Mouse (Mus musculus): ENCODE results near the gene Tmem236. TPM values are rescaled to one million over a fixed set of nuclear protein-coding genes. Genes with fewer than 3 reads are reported as not detected.

Tmem236 gene
- 0.09 TPM in 1 of 2 replicates, not detected in the other for polyA plus RNA-seq (2015; fragmentation: Nextera tagmentation; extraction: Ambion mirVana)

DNA sequence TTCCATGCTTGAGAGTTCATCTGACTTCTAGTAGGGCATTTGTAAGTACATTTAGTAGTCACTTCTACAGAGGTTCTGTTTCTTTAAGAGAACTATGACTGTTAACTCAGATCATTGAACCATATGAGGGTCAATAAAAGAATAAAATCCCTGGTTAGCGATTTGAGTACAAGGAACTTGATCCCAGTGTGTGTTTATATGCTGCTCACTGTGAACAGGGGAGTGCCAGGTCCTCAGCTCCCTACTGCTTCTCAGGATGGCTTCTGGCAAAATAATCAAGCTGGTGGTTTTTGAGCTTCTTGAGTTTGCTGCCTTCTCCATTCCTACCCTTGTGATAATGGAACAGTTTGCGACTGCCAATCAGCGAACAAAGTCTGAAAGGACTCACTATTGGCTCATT is at the start of gene Tmem236:
Tmem236 (plus strand) TSS at position 190 of the 400 bp plus-strand sequence.
- 83% methylated on average over 3 of the region's 3 CpGs for WGBS
- Histone ChIP-seq H3K36me3 (no peaks in the 10 kb centered on the region), H3K4me2 (replicated peaks) (no peak within 1 kb of the TSS)

DNA sequence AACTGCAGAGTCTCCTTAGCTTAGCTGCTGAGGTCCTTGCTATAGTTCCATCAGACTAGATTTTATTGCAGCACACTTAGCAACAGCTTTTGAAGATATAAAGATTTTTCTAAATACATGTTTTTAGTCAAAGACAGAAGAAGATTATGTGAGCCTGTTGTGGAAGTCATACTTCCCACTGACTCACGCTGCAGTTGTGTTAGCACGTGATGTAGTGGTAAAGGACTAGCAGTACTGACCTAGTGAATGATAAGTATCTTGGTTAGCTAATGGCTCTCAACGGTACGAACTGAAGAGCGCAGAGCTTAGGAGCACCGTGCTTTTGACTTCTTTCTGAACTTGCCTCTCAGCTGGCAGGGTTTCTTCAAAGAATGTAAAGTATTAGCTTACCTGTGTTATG is 47.9 kb upstream of the Tmem236 start:
- H3K4me3 ChIP-seq (replicated peaks): no peak overlapping the region
- ATAC-seq: no peak
- no peaks in the 10 kb centered on the region for H3K4me1 ChIP-seq (replicated peaks)
- no peaks in the 10 kb centered on the region for H3K27me3 ChIP-seq
- peaks cover 25% of the 10 kb centered on the region for H3K36me3 ChIP-seq
- H3K4me2 ChIP-seq (replicated peaks): no peak overlapping the region
- no peak overlapping the region for H3K27ac ChIP-seq
- 93% methylated on average over 6 of the region's 6 CpGs for WGBS
- H3K9ac ChIP-seq (replicated peaks): no peak overlapping the region
- no peaks in the 10 kb centered on the region for H3K9me3 ChIP-seq

More for the DNA sequence above, at the start of gene Tmem236:
- Histone ChIP-seq H3K27me3 (no peaks in the 10 kb centered on the region), H3K9ac (replicated peaks) (no peak within 1 kb of the TSS), H3K4me1 (replicated peaks) (no peaks in the 10 kb centered on the region), H3K9me3 (no peaks in the 10 kb centered on the region), H3K4me3 (replicated peaks) (no peak within 1 kb of the TSS), H3K27ac (no peak within 1 kb of the TSS)
- no peak for ATAC-seq

DNA sequence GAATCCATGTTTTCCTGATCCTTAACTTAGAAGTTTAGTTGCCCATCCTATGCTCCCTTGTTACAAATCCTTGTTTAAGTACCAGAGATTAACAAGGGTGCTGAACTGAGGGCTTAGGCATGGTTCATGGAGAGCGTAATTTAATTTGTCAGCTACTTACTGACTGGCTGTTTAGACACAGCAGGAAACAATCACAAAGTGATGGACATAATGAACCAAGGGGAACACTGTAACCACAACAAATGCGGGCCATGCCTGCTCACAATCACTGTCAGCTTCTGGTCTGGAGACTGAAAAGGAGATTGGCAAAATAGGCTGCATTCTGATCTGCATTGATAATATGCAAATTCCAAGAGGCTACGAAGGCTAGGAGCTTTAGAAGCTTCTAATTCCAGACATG is 46.7 kb upstream of the Tmem236 start:
- Histone ChIP-seq H3K27me3 (no peaks in the 10 kb centered on the region), H3K9me3 (no peaks in the 10 kb centered on the region), H3K27ac (no peak overlapping the region), H3K36me3 (peaks cover 28% of the 10 kb centered on the region), H3K4me1 (replicated peaks) (no peaks in the 10 kb centered on the region), H3K4me3 (replicated peaks) (no peak overlapping the region), H3K4me2 (replicated peaks) (no peak overlapping the region), H3K9ac (replicated peaks) (no peak overlapping the region)
- peak; percentile 81 for ATAC-seq
- 23% methylated on average over 3 of the region's 3 CpGs for WGBS

DNA sequence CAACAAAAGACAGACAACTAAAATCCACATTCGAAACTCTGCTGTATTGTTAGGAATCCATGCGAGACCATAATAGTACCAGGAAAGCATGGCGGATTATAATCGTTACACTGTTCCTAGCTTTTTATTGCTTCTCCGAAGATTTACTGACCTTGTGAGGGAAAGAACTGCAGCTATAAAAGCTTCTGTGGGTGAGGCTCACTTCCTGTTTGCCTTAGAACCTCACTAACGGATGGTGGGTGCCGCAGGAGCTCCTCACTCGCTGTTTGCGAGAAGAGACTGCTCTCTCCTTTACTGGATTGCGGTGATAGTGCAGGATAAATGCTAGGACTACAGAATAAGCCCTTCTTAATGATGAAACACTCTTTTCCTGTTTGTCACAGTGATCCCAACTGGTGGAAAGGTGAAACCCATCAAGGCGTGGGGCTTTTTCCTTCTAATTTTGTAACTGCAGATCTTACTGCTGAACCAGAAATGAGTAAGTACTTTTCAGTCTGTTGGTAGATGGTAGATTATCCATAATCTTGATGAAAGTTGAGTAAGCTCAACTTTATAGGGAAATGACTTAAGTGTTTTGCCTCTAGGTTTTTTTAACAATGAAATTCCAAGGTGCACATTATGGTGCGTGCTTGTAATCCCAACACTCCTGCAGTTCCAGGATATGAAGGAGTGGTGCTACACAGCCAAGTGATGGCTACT is 43.5 kb upstream of the Tmem236 start:
- peaks cover 22% of the 10 kb centered on the region for H3K36me3 ChIP-seq
- H3K9me3 ChIP-seq: no peaks in the 10 kb centered on the region
- H3K9ac ChIP-seq (replicated peaks): no peak overlapping the region
- WGBS: 94% methylated on average over 12 of the region's 12 CpGs
- H3K27ac ChIP-seq: no peak overlapping the region
- H3K4me3 ChIP-seq (replicated peaks): no peak overlapping the region
- ATAC-seq: no peak
- no peaks in the 10 kb centered on the region for H3K4me1 ChIP-seq (replicated peaks)
- no peaks in the 10 kb centered on the region for H3K27me3 ChIP-seq
- H3K4me2 ChIP-seq (replicated peaks): no peak overlapping the region

DNA sequence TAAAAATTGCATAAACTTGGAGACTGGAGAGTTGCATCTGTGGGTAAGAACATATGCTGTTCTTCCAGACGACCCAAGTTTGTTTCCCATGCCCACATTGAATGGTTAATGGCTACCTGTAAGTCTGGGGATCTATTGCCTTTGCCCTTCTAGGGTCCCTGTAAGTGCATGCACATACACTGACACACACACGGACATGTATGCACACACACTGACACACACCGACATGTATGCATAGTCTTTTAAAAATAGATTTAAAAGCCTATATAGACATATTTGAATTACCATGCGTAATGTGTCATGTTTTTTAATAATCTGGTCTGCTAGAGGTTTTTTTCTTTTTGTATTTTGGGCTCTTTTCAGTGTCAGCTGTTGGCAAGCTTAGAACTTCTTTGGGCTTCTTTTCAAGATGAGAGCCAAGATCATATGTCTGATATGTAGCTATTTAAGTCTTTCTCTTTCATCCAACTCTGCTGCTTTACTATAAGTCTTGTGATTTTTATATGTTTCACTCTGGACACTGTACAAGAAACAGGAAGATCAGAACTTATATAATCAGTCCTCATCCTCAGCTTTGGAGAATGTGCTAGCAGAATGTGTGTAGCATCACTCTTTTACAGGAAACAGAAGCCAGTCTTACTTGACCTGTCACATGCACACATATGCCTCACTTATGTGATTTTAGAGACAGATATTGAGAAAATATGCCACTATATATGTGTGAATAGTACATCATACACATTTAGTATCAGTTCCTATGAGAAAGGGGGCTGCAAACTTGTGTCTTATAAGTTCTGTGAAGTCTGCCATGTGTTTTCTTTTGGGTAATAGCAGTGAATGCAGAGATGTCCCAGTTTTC is 41.6 kb upstream of the Tmem236 start:
- H3K4me2 ChIP-seq (replicated peaks): no peak overlapping the region
- no peaks in the 10 kb centered on the region for H3K9me3 ChIP-seq
- ATAC-seq: no peak
- no peak overlapping the region for H3K9ac ChIP-seq (replicated peaks)
- no peaks in the 10 kb centered on the region for H3K27me3 ChIP-seq
- H3K27ac ChIP-seq: no peak overlapping the region
- WGBS: 95% methylated on average over 4 of the region's 4 CpGs
- no peaks in the 10 kb centered on the region for H3K4me1 ChIP-seq (replicated peaks)
- H3K36me3 ChIP-seq: peaks cover 28% of the 10 kb centered on the region
- H3K4me3 ChIP-seq (replicated peaks): no peak overlapping the region

DNA sequence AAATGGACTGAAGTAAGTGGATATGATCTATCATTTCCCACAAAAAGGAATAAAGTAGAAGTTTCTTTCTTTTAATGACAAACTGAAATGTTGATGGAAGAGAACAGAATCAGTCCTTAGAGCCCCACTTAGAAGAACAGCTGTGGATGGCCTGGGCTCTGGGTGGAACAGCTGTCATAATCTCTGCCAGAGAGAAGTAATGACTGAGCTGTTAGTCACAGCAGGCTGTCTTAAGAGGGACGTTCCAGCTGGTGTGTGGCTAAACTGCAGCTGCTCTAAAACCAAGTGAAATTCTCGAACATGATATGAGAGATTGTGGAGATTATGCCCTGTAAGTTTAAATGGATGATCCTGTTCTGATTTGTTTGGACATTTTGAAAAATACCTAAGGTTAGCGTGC is 37.4 kb upstream of the Tmem236 start:
- H3K4me3 ChIP-seq (replicated peaks): no peak overlapping the region
- H3K27ac ChIP-seq: no peak overlapping the region
- no peak overlapping the region for H3K4me2 ChIP-seq (replicated peaks)
- WGBS: 76% methylated on average over 3 of the region's 3 CpGs
- H3K27me3 ChIP-seq: no peaks in the 10 kb centered on the region
- ATAC-seq: no peak
- H3K36me3 ChIP-seq: peaks cover 32% of the 10 kb centered on the region
- no peaks in the 10 kb centered on the region for H3K4me1 ChIP-seq (replicated peaks)
- no peak overlapping the region for H3K9ac ChIP-seq (replicated peaks)
- H3K9me3 ChIP-seq: no peaks in the 10 kb centered on the region

DNA sequence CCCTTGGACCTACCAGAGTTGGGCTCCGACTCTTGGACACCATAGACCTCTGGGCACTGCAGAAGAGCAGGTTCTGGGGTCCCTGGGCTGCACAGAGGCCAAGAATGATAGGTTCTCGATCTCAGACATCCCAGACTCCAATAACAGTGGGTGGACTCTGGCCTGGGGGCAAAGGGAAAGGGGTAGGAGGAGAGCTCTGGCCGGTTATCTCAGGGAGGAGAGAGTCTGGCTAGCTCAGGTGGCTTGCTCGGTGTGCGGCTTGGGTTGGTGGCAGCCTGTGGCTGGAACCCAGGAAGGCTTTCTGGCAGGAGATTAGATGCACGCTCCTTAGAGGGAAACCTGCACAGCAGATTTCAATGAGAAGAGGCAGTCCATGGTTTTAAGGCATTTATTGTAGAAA is 34.7 kb upstream of the Tmem236 start:
- Histone ChIP-seq H3K27ac (no peak overlapping the region), H3K4me3 (replicated peaks) (no peak overlapping the region), H3K4me2 (replicated peaks) (no peak overlapping the region), H3K4me1 (replicated peaks) (no peaks in the 10 kb centered on the region), H3K9ac (replicated peaks) (no peak overlapping the region), H3K27me3 (no peaks in the 10 kb centered on the region), H3K9me3 (no peaks in the 10 kb centered on the region), H3K36me3 (peaks cover 51% of the 10 kb centered on the region)
- 81% methylated on average over 6 of the region's 6 CpGs for WGBS
- no peak for ATAC-seq

DNA sequence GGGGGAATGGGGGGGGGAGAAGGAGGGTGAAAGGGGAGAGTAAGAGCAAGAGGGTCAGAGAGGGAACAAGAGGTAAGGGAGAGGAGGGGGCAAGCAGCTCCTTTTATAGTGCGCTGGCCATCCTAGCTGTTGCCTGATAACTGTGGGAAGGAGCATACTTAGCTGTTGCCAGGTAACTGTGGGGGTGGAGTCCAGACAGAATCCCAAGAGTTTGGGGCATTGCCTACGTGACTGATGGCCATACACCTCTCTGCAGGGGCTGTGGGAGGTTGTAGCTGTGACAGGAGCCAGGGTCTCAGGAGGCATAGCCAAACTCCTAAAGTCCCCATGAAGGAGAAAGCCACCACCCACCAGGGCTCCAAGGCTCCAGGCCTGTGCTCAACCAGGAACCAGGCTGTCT is 34.3 kb upstream of the Tmem236 start:
- Histone ChIP-seq H3K4me1 (replicated peaks) (no peaks in the 10 kb centered on the region), H3K9me3 (no peaks in the 10 kb centered on the region), H3K27me3 (no peaks in the 10 kb centered on the region), H3K4me3 (replicated peaks) (no peak overlapping the region), H3K4me2 (replicated peaks) (no peak overlapping the region), H3K27ac (no peak overlapping the region), H3K9ac (replicated peaks) (no peak overlapping the region), H3K36me3 (peaks cover 55% of the 10 kb centered on the region)
- ATAC-seq: peak; percentile 48; the same call in 1 of the 2 replicates
- 31% methylated on average over 2 of the region's 2 CpGs for WGBS

DNA sequence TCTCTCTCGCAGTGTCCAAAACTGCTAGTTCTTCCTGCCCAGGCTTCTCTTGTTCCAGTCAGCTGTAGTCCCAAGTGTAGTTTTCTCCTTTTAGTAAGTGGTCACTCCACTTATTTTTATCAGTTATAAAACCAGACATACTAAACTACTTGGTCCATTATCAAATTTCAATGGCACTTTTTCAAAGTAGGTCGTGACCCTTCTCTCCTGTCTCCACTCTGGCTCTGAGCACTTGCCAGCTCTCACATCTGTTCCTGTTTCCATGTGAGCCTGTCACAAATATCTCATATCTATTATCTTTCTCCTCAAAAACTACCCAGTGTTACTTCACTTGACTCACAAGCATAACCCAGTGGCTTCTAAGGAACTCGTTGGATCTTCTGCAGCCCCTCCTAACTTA is 29.0 kb upstream of the Tmem236 start:
- WGBS: 88% methylated on average over 3 of the region's 3 CpGs
- Histone ChIP-seq H3K27ac (no peak overlapping the region), H3K9me3 (no peaks in the 10 kb centered on the region), H3K4me3 (replicated peaks) (no peak overlapping the region), H3K4me2 (replicated peaks) (no peak overlapping the region), H3K36me3 (peaks cover 39% of the 10 kb centered on the region), H3K27me3 (no peaks in the 10 kb centered on the region), H3K9ac (replicated peaks) (no peak overlapping the region), H3K4me1 (replicated peaks) (no peaks in the 10 kb centered on the region)
- ATAC-seq: no peak

DNA sequence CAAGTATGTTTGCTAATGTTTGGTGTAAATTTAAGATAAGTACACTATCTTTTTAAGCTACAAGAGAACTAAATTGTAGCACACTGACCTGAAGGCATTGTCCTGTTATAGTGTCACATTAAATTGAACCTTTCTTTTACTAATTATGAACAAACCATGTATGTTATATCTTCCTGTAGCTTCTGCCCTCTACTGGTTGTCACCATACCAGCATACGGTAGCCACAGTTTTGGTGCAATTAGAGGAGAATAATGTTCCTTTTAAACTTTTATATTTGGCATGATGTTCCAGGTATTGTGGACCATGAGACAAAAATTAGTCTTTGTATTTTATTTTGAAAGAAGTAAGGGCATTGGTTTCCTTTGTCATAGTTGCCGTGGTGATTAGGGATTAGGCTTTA is 27.4 kb upstream of the Tmem236 start:
- WGBS: 88% methylated on average over 2 of the region's 2 CpGs

DNA sequence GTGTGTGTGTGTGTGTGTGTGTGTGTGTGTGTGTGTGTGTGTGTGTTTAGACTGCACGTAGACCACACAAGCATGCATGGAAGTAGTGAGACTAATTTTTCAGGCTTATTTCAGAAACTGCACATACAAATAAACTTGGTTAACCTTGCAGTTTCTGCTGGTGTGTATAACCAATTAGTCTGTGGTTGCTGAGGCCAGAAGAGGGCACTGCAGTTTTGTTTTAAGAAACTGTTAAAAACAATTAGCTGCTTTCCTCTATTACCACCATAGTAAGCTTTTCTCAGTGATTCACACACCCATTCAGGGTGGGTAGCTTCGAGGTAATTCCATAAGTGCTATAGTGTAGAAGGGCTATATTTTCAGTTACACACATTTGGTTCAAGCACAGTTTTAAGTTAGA is 23.5 kb upstream of the Tmem236 start:
- 93% methylated on average over 2 of the region's 2 CpGs for WGBS
- ATAC-seq: no peak
- H3K4me1 ChIP-seq (replicated peaks): no peaks in the 10 kb centered on the region

More for the DNA sequence above, 27.4 kb upstream of the Tmem236 start:
- peaks cover 33% of the 10 kb centered on the region for H3K36me3 ChIP-seq
- no peak for ATAC-seq
- H3K9ac ChIP-seq (replicated peaks): no peak overlapping the region
- H3K4me1 ChIP-seq (replicated peaks): no peaks in the 10 kb centered on the region
- no peak overlapping the region for H3K4me3 ChIP-seq (replicated peaks)
- H3K27ac ChIP-seq: no peak overlapping the region
- no peaks in the 10 kb centered on the region for H3K27me3 ChIP-seq
- H3K9me3 ChIP-seq: no peaks in the 10 kb centered on the region
- no peak overlapping the region for H3K4me2 ChIP-seq (replicated peaks)

DNA sequence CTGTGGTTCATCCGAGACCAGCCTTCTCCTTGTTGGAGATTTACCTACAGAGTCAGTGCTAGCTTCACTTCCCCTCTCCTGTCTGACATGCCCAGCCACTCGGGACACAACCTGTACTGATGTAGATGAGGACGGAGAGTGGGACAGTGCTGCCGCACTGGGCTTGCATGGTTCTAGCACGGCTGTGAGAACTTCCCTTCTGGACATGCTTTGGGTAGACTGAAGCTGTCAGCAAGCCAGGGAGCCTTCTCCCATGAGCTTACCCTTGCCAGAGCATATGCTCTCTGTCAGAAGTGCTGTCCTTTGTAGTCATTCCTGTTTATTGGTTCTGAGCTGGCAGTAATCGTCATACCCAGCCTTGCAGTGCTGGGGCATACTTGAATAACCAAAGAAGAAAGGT is 22.5 kb upstream of the Tmem236 start:
- ATAC-seq: peak; percentile 50; the same call in 1 of the 2 replicates
- Histone ChIP-seq H3K27me3 (no peaks in the 10 kb centered on the region), H3K4me3 (replicated peaks) (no peak overlapping the region), H3K4me2 (replicated peaks) (no peak overlapping the region), H3K36me3 (peaks cover 10% of the 10 kb centered on the region), H3K27ac (no peak overlapping the region), H3K4me1 (replicated peaks) (no peaks in the 10 kb centered on the region), H3K9me3 (no peaks in the 10 kb centered on the region), H3K9ac (replicated peaks) (no peak overlapping the region)
- WGBS: 92% methylated on average over 6 of the region's 6 CpGs

More for the DNA sequence above, 23.5 kb upstream of the Tmem236 start:
- no peaks in the 10 kb centered on the region for H3K9me3 ChIP-seq
- H3K4me2 ChIP-seq (replicated peaks): no peak overlapping the region
- no peak overlapping the region for H3K9ac ChIP-seq (replicated peaks)
- H3K27me3 ChIP-seq: no peaks in the 10 kb centered on the region
- peaks cover 14% of the 10 kb centered on the region for H3K36me3 ChIP-seq
- H3K4me3 ChIP-seq (replicated peaks): no peak overlapping the region
- H3K27ac ChIP-seq: no peak overlapping the region
